Mouse (Mus musculus): ENCODE data around the gene Abcg5.

Abcg5 gene

GRCm38 (mm10) chr17:84611500-84611899 is 71.3 kb downstream of the Abcg5 start:
- DNase-seq (ENCODE audit: low spot score) = no peak

- no peak for DNase-seq (ENCODE audit: low spot score)
Observed at GRCm38 (mm10) chr17:84608606-84609005, 74.2 kb downstream of the Abcg5 start.
